27 mouse cellular contexts compared by ENCODE assay signal in genomic region chr11:112542573-112542972, GRCm38 (mm10).
DNase-seq lines count a peak whose midpoint lies in the region; ATAC-seq and TF ChIP-seq lines count a peak whose summit lies in the region.
"Had no signal": no experiment of that assay in that cellular context is flagged by ENCODE, and none has a peak within 500 bp of the region (broad histone marks: within the 10 kb centered on the region; RNA-seq: fewer than 3 reads in every experiment).

No protein-coding gene starts in this region.

- 8% methylated on average over 6 of the region's 6 CpGs for WGBS in forebrain, embryonic 10.5 days
- WGBS in forebrain, embryonic 15.5 days = 2% methylated on average over 6 of the region's 6 CpGs
- 13% methylated on average over 6 of the region's 6 CpGs for WGBS in embryonic facial prominence, embryonic 11.5 days
- 10% methylated on average over 6 of the region's 6 CpGs for WGBS in forebrain, postnatal 0 days

- no peaks in the 10 kb centered on the region for H3K9me3 ChIP-seq in forebrain, embryonic 10.5 days
- H3K9me3 ChIP-seq in forebrain, embryonic 15.5 days = no peaks in the 10 kb centered on the region
- H3K9me3 ChIP-seq in embryonic facial prominence, embryonic 11.5 days (replicated peaks; ENCODE audit: control insufficient read depth, low read length) = no peaks in the 10 kb centered on the region
- no peaks in the 10 kb centered on the region for H3K9me3 ChIP-seq in forebrain, postnatal 0 days (ENCODE audit: low read length)
- H3K9me3 ChIP-seq: heart, embryonic 10.5 days; hindbrain, embryonic 12.5 days; limb, embryonic 15.5 days; midbrain, embryonic 15.5 days; neural tube, embryonic 13.5 days had no signal

- peaks cover 61% of the 10 kb centered on the region for H3K4me1 ChIP-seq in forebrain, embryonic 10.5 days
- peaks cover 12% of the 10 kb centered on the region for H3K4me1 ChIP-seq in forebrain, embryonic 15.5 days
- H3K4me1 ChIP-seq in embryonic facial prominence, embryonic 11.5 days (ENCODE audit: control insufficient read depth, insufficient read depth, low read length) = no peaks in the 10 kb centered on the region
- peaks cover 3% of the 10 kb centered on the region; the same call in 1 of the 2 replicates for H3K4me1 ChIP-seq in forebrain, postnatal 0 days (ENCODE audit: insufficient read depth)
- H3K4me1 ChIP-seq: megakaryocyte, embryonic 14.5 days; midbrain, embryonic 15.5 days had no signal

- H3K4me2 ChIP-seq in forebrain, embryonic 15.5 days (replicated peaks) = no peak overlapping the region
- no peak overlapping the region; the same call in 1 of the 2 replicates for H3K4me2 ChIP-seq in embryonic facial prominence, embryonic 11.5 days (ENCODE audit: low read depth, low read length)
- H3K4me2 ChIP-seq in forebrain, postnatal 0 days (ENCODE audit: low read depth) = no peak overlapping the region
- H3K4me2 ChIP-seq: hindbrain, embryonic 12.5 days; limb, embryonic 15.5 days; lung, embryonic 14.5 days; midbrain, embryonic 15.5 days; neural tube, embryonic 13.5 days had no signal

- peak overlapping the region; percentile 83; the same call in 1 of the 2 replicates for H3K27ac ChIP-seq in forebrain, embryonic 10.5 days
- H3K27ac ChIP-seq in forebrain, embryonic 15.5 days (replicated peaks) = no peak overlapping the region
- no peak overlapping the region for H3K27ac ChIP-seq in embryonic facial prominence, embryonic 11.5 days (replicated peaks; ENCODE audit: low read depth, low read length)
- H3K27ac ChIP-seq in forebrain, postnatal 0 days (ENCODE audit: low read depth, low read length) = no peak overlapping the region
- H3K27ac ChIP-seq: heart, embryonic 10.5 days; hindbrain, embryonic 12.5 days; left cerebral cortex, adult 2 months; liver, embryonic 14.5 days; midbrain, embryonic 15.5 days; neural tube, embryonic 13.5 days had no signal

- H3K36me3 ChIP-seq in forebrain, embryonic 10.5 days (replicated peaks) = no peaks in the 10 kb centered on the region
- H3K36me3 ChIP-seq in forebrain, embryonic 15.5 days = no peaks in the 10 kb centered on the region
- H3K36me3 ChIP-seq in embryonic facial prominence, embryonic 11.5 days (replicated peaks; ENCODE audit: control insufficient read depth, insufficient read depth, low read depth, low read length) = no peaks in the 10 kb centered on the region
- no peaks in the 10 kb centered on the region for H3K36me3 ChIP-seq in forebrain, postnatal 0 days (ENCODE audit: insufficient read depth)
- H3K36me3 ChIP-seq: heart, embryonic 10.5 days; hindbrain, embryonic 12.5 days; limb, embryonic 15.5 days; midbrain, embryonic 15.5 days; neural tube, embryonic 13.5 days had no signal

- H3K4me3 ChIP-seq in forebrain, embryonic 10.5 days = no peak overlapping the region
- H3K4me3 ChIP-seq in forebrain, embryonic 15.5 days = no peak overlapping the region
- H3K4me3 ChIP-seq in embryonic facial prominence, embryonic 11.5 days (ENCODE audit: low read depth, low read length) = no peak overlapping the region
- H3K4me3 ChIP-seq in forebrain, postnatal 0 days (ENCODE audit: low read depth, low read length) = no peak overlapping the region
- H3K4me3 ChIP-seq: heart, embryonic 10.5 days; hindbrain, embryonic 12.5 days; left cerebral cortex, adult 2 months; limb, embryonic 15.5 days; megakaryocyte, embryonic 14.5 days; midbrain, embryonic 15.5 days; neural tube, embryonic 13.5 days had no signal

- peak; percentile 44 for DNase-seq in forebrain, embryonic 10.5 days (ENCODE audit: extremely low spot score, low spot score)
- DNase-seq in MN1 (ENCODE audit: low spot score) = peak; percentile 11
- peak; percentile 49 for DNase-seq in embryonic facial prominence, embryonic 11.5 days (ENCODE audit: low spot score)
- no peak for DNase-seq in forebrain, postnatal 0 days
- no peak for DNase-seq in testis, postnatal 14 days (ENCODE audit: low spot score)
- DNase-seq in heart, postnatal 14 days = no peak
- DNase-seq: adrenal gland, postnatal 36 days; cerebellum, adult 11-12 months; cerebellum, postnatal 10 days; gastrocnemius, postnatal 10 days; kidney, adult 18-20 months; kidney, postnatal 4 days; left cerebral cortex, postnatal 4 days; lung, embryonic 14.5 days; lung, postnatal 36 days; thymus, adult 2 months had no signal

- ATAC-seq in forebrain, embryonic 15.5 days (replicated peaks) = no peak
- no peak for ATAC-seq in embryonic facial prominence, embryonic 11.5 days (replicated peaks; ENCODE audit: insufficient number of reproducible peaks, low FRiP score, low TSS enrichment, low read depth)
- ATAC-seq in forebrain, postnatal 0 days = peak; percentile 42; the same call in 1 of the 2 replicates
- ATAC-seq: CD4-positive, CD25-positive, alpha-beta regulatory T cell, adult 4 months; inflammation-experienced regulatory T-cells, adult 6 months; midbrain, embryonic 15.5 days had no signal

- no peaks in the 10 kb centered on the region for H3K27me3 ChIP-seq in forebrain, embryonic 10.5 days (ENCODE audit: poor library complexity, severe bottlenecking)
- H3K27me3 ChIP-seq in forebrain, embryonic 15.5 days = no peaks in the 10 kb centered on the region
- no peaks in the 10 kb centered on the region for H3K27me3 ChIP-seq in embryonic facial prominence, embryonic 11.5 days (ENCODE audit: control insufficient read depth, insufficient read depth, low read length)
- no peaks in the 10 kb centered on the region for H3K27me3 ChIP-seq in forebrain, postnatal 0 days (ENCODE audit: insufficient read depth, low read length)
- H3K27me3 ChIP-seq: hindbrain, embryonic 12.5 days; limb, embryonic 15.5 days; megakaryocyte, embryonic 14.5 days; midbrain, embryonic 15.5 days; neural tube, embryonic 13.5 days had no signal

- intact Hi-C loops in heart, postnatal 14 days (cut with DNase I) = no loop called here

- no peak overlapping the region for H3K9ac ChIP-seq in forebrain, embryonic 15.5 days (replicated peaks)
- no peak overlapping the region for H3K9ac ChIP-seq in embryonic facial prominence, embryonic 11.5 days (replicated peaks; ENCODE audit: low read length)
- H3K9ac ChIP-seq in forebrain, postnatal 0 days = no peak overlapping the region
- H3K9ac ChIP-seq: hindbrain, embryonic 12.5 days; limb, embryonic 15.5 days; liver, embryonic 14.5 days; lung, embryonic 14.5 days; midbrain, embryonic 15.5 days; neural tube, embryonic 13.5 days had no signal

- no peak for TF ChIP-seq CTCF in forebrain, postnatal 0 days (IDR thresholded peaks at IDR 0.05; ENCODE audit: low read depth)

Comparison
In these comparisons a context has a peak if more than half of its experiments do, and no peak if none do; other contexts are left out.
1. DNase-seq: peak in forebrain, embryonic 10.5 days (single experiment), MN1 (single experiment) and embryonic facial prominence, embryonic 11.5 days (single experiment); none in forebrain, postnatal 0 days (single experiment), testis, postnatal 14 days (single experiment) and heart, postnatal 14 days (0 of 2).